Mouse (Mus musculus) lung, postnatal 10 days (tissue): ENCODE measurements around the gene Gm45261.
A peak's percentile ranks its signal among the peaks of the same experiment; 100 is the strongest.

ENCODE experiments used
- DNase-seq: peaks from one replicate; pipeline ENCODE4 v3.0.0; 2021

Gm45261 gene

DNA sequence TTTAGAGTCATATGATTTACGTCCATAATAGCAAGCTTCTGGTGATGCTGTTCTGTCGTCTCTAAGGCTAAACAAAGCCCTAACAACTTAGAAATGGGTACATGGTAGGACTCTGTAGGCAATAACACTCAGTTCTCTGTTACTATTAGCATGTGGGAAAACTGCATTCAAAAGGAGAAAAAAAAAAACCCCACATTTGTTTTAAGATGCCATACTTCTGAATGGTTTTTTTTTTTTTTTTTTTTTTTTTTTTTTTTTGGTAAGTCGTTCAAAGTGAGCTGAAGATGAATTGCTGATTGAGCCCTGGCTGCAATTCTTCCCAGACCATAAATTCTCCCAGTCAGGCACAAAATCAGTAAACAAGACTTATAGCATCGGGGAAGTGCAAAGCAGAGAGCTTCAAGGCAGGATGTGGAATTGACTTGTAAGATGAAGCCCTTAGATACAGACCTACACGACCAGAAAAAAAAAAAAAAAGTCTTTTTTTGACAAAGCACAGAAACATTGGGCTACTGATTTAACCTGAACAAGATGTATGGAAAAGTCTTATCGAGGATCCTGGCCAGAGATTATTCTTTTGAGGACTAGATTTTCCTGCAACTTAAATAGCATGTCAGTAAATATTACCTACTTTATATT lies 51.7 kb downstream of the Gm45261 start:
- DNase-seq = no peak

DNA sequence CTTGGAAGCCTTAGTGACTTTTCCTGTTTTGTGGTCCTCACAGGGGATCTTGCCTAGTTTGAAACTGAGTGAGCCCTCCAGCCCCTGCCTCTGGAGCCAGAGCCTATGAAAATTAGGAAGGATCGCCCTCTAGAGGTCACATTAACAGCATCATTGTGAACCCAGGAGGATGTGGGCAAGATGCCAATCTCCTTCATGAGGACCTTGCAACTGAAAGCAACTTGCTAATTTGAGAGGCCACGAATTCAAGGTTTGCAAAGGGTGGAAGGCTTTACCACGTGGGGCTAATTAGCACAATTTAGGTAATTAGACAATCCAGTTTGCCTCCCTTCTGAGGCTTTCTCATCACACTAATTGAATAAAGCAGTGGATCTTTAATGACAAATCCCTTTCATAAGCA lies 52.7 kb downstream of the Gm45261 start:
- peak; percentile 84 for DNase-seq

DNA sequence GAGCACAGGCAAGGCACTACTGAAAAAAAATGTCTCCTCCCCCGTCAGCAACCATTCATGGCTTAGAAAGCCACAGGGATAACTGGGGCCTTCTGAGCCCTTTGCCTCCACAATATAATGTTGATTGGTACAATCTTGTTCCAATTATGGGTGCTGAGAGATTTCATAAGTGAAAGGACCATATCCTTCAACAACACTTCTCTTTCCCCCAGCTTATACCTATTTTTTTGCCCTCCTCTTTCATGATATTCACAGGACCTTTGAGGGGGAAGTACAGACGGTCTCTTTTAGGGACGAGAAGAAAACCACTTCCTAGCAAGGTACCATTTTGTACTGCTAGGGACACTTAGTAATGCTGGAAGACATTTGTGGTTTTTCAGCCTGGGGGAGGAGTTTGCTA lies 57.1 kb downstream of the Gm45261 start:
- no peak for DNase-seq

DNA sequence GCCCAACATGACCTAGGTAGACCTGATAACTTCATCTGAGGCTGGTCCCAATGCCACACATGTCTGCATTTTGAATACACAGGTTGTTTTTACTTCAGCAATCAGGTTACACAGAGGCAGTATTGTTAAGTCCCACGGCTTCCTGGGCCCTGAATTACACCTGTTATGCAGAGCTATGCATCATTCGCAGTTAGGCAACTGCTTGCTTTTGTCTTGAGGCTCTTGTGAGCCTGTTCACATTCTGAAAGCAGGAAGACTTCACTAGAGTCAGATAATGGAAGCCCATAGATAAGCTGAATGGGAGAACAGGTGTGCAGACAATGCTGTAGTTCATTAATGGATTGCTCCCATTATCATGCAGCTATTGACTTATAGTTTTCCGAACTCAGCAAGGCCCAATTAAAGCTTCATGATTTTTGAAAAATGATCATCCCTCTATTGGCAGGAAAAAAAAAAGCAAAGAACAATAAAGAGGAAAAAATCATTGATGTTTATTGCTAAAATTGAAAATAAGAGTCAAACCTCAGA lies 57.8 kb downstream of the Gm45261 start:
- no peak for DNase-seq

DNA sequence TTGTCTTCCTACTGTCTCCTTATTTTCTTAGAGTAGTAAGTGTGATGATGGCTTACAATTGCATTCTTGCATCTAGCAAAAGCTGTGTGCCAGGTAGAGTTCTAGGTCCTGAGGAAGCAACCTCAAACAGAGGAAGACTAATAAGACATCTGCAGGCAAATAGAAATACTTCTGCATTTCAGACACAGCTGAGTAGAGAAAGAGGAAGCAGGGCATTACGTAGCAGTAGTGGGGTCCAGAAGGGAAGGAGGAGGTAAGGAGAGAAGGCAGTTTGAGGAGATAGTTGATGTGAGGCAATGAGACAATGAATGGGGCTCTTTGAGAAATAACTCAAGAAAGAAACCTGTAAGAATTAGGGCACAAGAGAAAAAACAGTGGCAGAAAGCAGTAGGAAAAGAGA lies 59.3 kb downstream of the Gm45261 start:
- no peak for DNase-seq
